Mouse (Mus musculus) mouse trophoblast stem cell (cell line): ENCODE data around the gene Mgat3.

Experiments used
- in situ Hi-C, 2 experiments: fragments of 300-500 bp; cut with MseI, MboI; formaldehyde crosslinking; loops; 2 replicates in 1 of 2; 3 replicates in 1 of 2; pipeline ENCODE4 v1.15.1; 2025

Mgat3 gene

GRCm38 (mm10) chr15:80225208-80225607 is 51.7 kb downstream of the Mgat3 start:
- in situ Hi-C loops: no loop called here

GRCm38 (mm10) chr15:80225796-80226195 is 52.3 kb downstream of the Mgat3 start:
- in situ Hi-C loops: no loop called here

- in situ Hi-C loops: no loop called here
These were observed 54.7 kb downstream of the Mgat3 start for GRCm38 (mm10) chr15:80228071-80228800.

- in situ Hi-C loops: no loop called here
These were observed 58.8 kb downstream of the Mgat3 start for GRCm38 (mm10) chr15:80232331-80232730.

- in situ Hi-C loops: no loop called here
These were observed 59.5 kb downstream of the Mgat3 start for GRCm38 (mm10) chr15:80233053-80233452.

GRCm38 (mm10) chr15:80233733-80234509 is 60.4 kb downstream of the Mgat3 start, which contains the start of gene Mief1:
Gene Mief1 (plus strand): TSS chr15:80234018.
- in situ Hi-C loops: no loop called here

- in situ Hi-C loops: no loop called here
These were observed 62.0 kb downstream of the Mgat3 start, which contains the start of gene AC140267.1 for GRCm38 (mm10) chr15:80235535-80235934. Gene AC140267.1 (plus strand): TSS chr15:80235835.

GRCm38 (mm10) chr15:80248135-80248534 is 74.6 kb downstream of the Mgat3 start:
- in situ Hi-C loops: no loop called here

GRCm38 (mm10) chr15:80248596-80248995 is 75.1 kb downstream of the Mgat3 start:
- in situ Hi-C loops: no loop called here

- in situ Hi-C loops: no loop called here
These were observed 76.2 kb downstream of the Mgat3 start for GRCm38 (mm10) chr15:80249672-80250071.

- in situ Hi-C loops: no loop called here
These were observed 77.1 kb downstream of the Mgat3 start for GRCm38 (mm10) chr15:80250586-80250985.

- in situ Hi-C loops: no loop called here
These were observed 80.0 kb downstream of the Mgat3 start for GRCm38 (mm10) chr15:80253530-80253929.

- in situ Hi-C loops: no loop called here
These were observed 80.7 kb downstream of the Mgat3 start for GRCm38 (mm10) chr15:80254207-80254606.

GRCm38 (mm10) chr15:80254847-80255645 is 81.5 kb downstream of the Mgat3 start, which contains the start of gene Atf4:
Gene Atf4 (plus strand): TSS chr15:80255184.
- in situ Hi-C loops: no loop called here

- in situ Hi-C loops: no loop called here
These were observed 82.2 kb downstream of the Mgat3 start for GRCm38 (mm10) chr15:80255646-80256121.

- in situ Hi-C loops: no loop called here
These were observed 82.7 kb downstream of the Mgat3 start for GRCm38 (mm10) chr15:80256242-80256641.

GRCm38 (mm10) chr15:80256656-80257601 is 83.4 kb downstream of the Mgat3 start:
- in situ Hi-C loops: no loop called here

GRCm38 (mm10) chr15:80257602-80258239 is 84.2 kb downstream of the Mgat3 start:
- in situ Hi-C loops: no loop called here

- in situ Hi-C loops: no loop called here
These were observed 85.0 kb downstream of the Mgat3 start for GRCm38 (mm10) chr15:80258240-80259170.
